Mouse (Mus musculus) small intestine, adult 2 months (tissue): ENCODE data around the gene Sorcs1.

Experiments
- CTCF ChIP-seq: fragments of 200-500 bp; IDR thresholded peaks from 2 replicates; pipeline ENCODE4 v1.5.1; 2012; ENCODE audit warnings: low read depth, mild to moderate bottlenecking, control low read depth, inconsistent platforms, low read length, moderate library complexity, mixed read lengths; ENCODE audit not compliant: insufficient replicate concordance, insufficient read length; ENCODE audit errors: extremely low read depth
- POLR2A ChIP-seq: fragments of 200-500 bp; IDR thresholded peaks from 2 replicates; pipeline ENCODE4 v1.6.1; 2012; ENCODE audit warnings: low read depth, mild to moderate bottlenecking, control low read depth, inconsistent platforms, low read length, moderate library complexity

DNA sequence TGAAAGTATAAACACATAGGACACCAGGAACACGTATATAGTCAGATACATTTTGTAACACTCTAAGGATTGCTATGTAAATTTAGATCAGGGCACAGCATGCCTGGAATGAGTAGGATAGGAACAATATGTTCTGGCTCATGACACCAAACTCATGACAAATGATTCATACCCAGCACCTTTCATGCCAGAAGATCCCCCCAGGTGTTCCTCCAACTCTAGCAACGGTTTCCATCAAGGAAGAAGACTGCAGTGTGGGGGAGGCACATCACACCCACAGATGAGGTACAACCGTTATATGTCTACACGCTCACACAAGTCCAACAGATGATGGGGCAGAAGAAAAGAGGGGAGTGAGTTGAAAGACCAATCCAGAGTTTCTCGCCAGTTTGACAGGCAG is 3.5 kb downstream of the Sorcs1 start:
- TF ChIP-seq CTCF (no peak), POLR2A (no peak)
